Mouse (Mus musculus): ENCODE data around the gene Gm14214.
A peak's percentile ranks its signal among the peaks of the same experiment; 100 is the strongest.

The Gm14214 gene

DNA sequence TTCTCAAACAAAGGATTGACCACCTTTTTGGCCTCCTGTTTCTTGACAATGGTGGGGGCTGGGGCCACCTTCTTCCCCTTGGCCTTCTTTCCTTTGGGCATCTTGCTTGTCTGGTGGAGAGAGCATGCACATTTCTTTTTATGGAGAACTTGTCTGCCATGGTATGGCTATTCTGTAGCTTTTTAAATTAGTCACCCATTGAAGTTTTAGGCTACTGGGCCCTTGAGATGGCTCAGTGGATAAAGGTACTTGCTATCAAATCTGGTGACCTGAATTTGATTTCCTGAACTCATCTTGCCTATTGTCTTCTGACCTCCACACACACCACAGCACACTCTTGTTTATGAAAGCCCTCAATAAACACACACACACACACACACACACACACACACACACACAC lies at the start of gene Gm14214:
TSS of gene Gm14214 (minus strand) at position 101 of the 400 bp plus-strand sequence.
- DNase-seq (ENCODE audit: low spot score in 2 of 2), result no peak

- DNase-seq (ENCODE audit: low spot score in 2 of 2), result no peak
Observed at GRCm38 (mm10) chr2:154818599-154818998, 48.8 kb upstream of the Gm14214 start.

DNA sequence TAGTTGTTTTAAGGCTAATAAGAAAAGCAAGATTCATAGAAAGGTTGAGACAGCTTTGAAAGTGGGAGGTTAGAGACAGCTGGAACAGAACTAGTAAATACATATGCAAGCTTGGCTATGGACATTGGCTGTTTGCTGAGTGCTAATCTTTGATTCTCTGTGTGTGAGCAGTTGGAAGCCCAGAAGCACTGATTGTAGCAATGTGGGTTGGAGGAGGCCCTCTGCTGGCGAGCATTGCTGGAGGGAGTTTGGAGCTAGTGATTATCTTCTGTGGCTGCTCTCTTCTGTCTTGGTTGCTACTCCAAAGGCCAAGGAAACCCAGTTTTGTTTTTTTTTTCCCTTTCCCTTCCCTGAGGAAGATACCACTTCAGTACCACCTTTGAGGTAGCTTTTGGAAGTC lies 48.0 kb upstream of the Gm14214 start:
- peak; percentile 67 to 75 for DNase-seq (ENCODE audit: low spot score in 2 of 2)

DNA sequence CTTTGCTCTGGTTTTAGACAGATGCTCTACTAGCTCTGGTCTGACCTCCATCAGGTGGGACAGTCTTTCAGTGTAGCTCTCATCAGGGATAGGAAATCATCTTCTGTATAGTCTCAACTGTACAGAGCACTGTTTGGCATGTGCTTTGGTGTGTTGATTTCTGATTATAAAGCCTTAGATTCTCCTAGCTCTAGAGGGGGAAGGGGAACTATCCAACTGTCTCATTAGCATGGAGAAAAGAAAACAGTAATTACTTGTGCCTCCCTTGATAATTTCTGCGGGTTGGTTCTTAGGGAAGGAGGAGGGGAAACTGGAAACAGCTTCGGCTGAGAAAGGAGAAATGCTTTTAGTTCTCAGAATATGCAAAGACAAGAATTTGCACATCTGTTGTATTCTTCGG lies 47.3 kb upstream of the Gm14214 start:
- no peak for DNase-seq (ENCODE audit: low spot score in 2 of 2)

DNA sequence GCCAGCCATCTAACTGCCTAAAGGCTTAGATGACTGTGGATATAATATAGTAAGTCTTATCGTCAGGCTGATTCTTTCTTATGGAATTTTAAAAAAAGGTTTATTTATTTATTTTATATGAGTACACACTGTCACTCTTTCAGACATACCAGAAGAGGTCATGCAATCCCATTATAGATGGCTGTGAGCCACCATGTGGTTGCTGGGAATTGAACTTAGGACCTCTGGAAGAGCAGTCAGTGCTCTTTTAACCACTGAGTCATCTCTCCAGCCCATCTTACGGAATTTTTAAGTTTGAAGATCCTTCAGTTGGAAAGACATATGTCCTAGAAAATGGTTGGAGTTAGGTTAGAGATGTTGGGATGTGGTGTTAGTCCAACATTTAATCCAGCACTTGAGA lies 43.6 kb upstream of the Gm14214 start:
- DNase-seq (ENCODE audit: low spot score in 2 of 2), result no peak

- DNase-seq (ENCODE audit: low spot score in 2 of 2), result no peak
Observed at GRCm38 (mm10) chr2:154810821-154811220, 41.0 kb upstream of the Gm14214 start.

- DNase-seq (ENCODE audit: low spot score in 2 of 2), result no peak
Observed at GRCm38 (mm10) chr2:154809107-154809762, 39.4 kb upstream of the Gm14214 start.

DNA sequence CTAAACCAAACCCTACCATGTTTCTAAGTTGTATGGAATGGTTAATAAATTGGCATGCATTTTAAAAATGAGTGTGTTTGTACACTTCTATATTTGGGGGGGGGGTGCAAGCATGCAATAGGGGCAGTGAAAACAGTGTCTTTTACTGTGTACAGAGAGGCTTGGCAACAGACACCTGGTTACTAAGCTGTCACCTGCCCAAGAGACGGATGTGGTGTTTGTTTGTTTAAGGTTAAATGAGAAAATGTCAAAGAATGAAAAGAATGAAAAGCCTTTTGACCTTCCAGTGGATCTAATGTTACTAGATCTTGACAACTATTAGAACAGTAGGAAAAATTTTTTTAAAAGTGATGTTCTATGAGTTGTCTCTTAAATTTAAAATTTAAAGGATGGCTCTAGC lies 37.9 kb upstream of the Gm14214 start:
- no peak for DNase-seq (ENCODE audit: low spot score in 2 of 2)

DNA sequence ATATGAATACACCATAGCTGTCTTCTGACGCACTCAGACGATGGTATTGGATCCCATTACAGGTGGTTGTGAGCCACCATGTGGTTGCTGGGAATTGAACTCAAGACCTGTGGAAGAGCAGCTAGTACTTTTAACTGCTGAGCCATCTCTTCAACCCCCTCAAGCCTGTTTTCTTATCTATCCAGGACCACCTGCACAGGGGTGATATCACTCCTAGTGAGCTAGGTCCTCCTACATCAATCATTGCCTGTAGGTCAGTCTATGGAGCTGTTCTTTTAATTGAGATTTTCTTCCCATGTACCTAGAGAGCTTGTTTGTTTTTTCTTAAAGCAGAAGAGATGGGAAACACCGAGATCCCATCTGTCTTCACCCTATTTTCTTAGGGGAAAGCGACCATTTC lies 34.0 kb upstream of the Gm14214 start:
- no peak for DNase-seq (ENCODE audit: low spot score in 2 of 2)

GRCm38 (mm10) chr2:154803372-154803771 lies 33.5 kb upstream of the Gm14214 start:
- DNase-seq (ENCODE audit: low spot score in 2 of 2), result no peak

- peak; percentile 70 to 75 for DNase-seq (ENCODE audit: low spot score in 2 of 2)
Observed at GRCm38 (mm10) chr2:154791661-154792642, 22.1 kb upstream of the Gm14214 start.

DNA sequence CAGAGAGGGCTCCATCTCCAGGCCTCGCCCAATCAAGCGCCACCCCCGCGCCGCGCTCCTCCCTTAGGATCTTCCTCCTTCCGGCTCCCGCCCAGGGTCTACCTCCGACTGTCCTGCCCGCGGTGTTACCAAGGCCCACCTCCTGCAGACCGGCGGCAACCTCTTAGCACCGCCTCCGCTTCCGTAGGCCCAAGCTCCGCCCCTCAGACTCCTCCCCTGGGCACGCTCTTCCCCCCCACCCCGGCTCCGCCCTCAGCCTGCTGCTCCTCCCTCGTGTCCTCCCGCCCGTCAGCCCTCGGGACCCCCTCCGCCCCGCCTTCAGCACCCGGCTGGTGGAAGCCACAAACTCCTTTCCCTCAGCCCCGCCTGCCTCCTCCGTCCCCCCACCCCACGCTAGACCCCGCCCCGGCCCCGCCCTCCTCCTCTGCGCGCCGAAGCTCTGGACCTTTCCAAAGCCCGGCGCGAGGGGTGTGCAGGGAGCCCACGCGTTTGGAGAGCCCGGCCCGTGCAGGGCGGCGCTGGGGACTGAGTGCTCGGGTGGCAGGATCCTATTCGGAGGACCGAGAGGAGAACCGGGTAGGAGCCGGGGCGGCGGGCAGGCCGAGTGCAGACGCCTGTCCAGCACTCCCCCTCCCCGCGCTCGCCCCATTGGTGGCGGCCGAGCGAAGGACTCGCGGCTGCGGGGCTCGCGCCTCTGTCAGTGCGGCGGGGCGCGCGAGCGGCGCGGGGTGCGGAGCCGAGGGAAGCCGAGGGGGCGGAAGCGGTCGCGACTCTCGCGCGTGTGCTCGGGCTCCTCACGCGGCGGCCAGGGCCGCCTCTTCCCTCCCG lies 21.0 kb upstream of the Gm14214 start, which contains the start of the genes Raly and a:
TSS of gene Raly (plus strand) at position 441 of the 828 bp plus-strand sequence.
TSS of gene a (plus strand) at position 747 of the 828 bp plus-strand sequence.
- peak; percentile 98 for DNase-seq (ENCODE audit: low spot score in 2 of 2)

GRCm38 (mm10) chr2:154789977-154790655 lies 20.3 kb upstream of the Gm14214 start:
- DNase-seq (ENCODE audit: low spot score in 2 of 2), result no peak

GRCm38 (mm10) chr2:154789381-154789780 lies 19.6 kb upstream of the Gm14214 start:
- DNase-seq (ENCODE audit: low spot score in 2 of 2), result no peak

GRCm38 (mm10) chr2:154786776-154787175 lies 16.9 kb upstream of the Gm14214 start:
- peak in 1 of 2 experiments; percentile 41 for DNase-seq (ENCODE audit: low spot score in 2 of 2)

DNA sequence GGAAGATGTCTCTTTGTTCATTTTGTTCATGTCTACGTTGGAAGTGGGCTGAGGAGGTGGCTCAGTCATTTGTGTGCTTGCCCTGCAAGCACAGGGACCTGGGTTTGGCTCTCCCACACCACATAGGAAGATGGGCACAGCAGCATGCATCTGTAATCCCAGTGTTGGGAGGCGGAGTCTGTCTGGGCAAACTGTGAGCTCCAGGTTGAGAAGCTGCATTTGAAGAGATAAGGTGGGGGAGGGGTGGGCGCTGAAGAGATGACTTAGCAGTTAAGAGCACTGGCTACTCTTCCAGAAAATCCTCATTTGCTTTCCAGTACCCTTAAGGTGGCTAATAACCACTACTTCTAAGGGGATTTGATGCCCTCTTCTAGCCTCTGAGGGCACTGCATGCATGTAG lies 16.4 kb upstream of the Gm14214 start:
- no peak for DNase-seq (ENCODE audit: low spot score in 2 of 2)

GRCm38 (mm10) chr2:154785284-154785683 lies 15.5 kb upstream of the Gm14214 start:
- peak in 1 of 2 experiments; percentile 62 for DNase-seq (ENCODE audit: low spot score in 2 of 2)

DNA sequence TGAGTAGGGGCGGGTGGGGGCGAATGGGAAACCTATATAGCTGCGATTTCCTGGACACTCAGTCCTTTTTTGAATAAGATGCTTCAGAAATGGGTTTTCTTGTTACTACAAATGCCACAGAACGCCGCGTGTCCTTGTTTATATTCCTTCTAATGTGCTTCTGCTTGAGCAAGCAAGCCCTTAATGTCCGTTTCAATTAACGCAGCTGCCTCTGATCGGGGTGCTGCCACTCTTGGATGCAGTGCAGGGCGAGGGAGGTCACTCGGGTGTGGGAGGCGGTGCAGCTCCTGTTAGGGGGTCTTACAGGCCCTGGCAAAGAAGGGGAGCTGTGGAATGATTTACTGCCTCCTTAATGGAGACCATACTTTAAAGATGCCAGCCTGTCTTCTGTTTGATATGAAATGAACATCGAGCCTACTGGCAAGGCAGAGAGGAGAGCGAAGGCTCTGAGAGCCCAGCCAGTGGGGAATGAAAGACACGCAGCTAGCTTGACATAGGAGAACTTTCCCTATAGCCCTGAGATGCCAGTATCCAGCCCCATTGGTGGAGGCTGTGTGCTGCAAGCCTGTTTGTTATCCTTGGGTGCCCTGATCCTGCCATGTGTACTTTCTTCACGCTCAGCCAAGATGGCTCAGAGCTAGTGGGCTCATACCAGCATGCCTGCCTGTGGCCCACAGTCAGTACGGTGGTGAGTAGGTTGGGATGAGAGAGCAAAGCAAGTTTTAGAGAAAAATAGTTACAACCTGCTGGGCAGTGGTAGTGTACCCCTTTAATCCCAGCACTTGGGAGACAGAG lies 13.2 kb upstream of the Gm14214 start:
- DNase-seq (ENCODE audit: low spot score in 2 of 2), result no peak

DNA sequence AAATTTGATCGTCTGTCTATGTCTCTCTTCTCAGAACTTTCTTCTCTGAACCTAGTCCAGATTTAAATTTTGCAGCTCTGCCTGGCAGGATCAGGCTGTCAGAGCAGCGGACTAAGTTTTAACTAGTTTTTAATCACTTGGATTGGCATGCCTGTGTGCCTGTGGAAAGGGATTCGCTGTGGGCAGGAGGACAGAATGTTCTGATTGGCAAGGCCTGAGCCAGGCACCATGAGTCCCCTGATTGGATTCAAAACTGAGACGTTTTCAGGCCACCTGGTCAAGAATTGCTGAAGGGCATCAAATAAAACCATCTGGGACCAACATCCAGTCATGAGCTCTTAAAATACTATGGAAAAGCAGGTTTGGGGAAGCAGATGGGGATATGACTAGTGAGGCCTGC lies 12.5 kb upstream of the Gm14214 start:
- DNase-seq (ENCODE audit: low spot score in 2 of 2), result no peak

GRCm38 (mm10) chr2:154779648-154780047 lies 9.8 kb upstream of the Gm14214 start:
- DNase-seq (ENCODE audit: low spot score in 2 of 2), result no peak
